Mouse (Mus musculus) kidney, adult 11 months (tissue): ENCODE data around the gene Gm15023.
"Not testable (repeated sequence)": the region's sequence is repeated elsewhere in the genome, so short reads cannot be mapped to it uniquely, and the experiment has no call there.

Experiments used
- DNase-seq: peaks from one replicate; pipeline ENCODE4 v3.0.0; 2022

Gene Gm15023

GRCm38 (mm10) chrX:135177532-135177931 lies at the start of gene Gm15023:
Gene Gm15023 (minus strand): TSS chrX:135177632.
- not testable (repeated sequence) for DNase-seq

GRCm38 (mm10) chrX:135210436-135211221 lies 33.2 kb upstream of the Gm15023 start, which contains the start of gene Tceal6:
Gene Tceal6 (minus strand): TSS chrX:135210687.
- DNase-seq = no peak

- DNase-seq = not testable (repeated sequence)
Observed at GRCm38 (mm10) chrX:135209773-135210435, 32.5 kb upstream of the Gm15023 start.

GRCm38 (mm10) chrX:135189924-135190323 lies 12.5 kb upstream of the Gm15023 start:
- DNase-seq = not testable (repeated sequence)

DNA sequence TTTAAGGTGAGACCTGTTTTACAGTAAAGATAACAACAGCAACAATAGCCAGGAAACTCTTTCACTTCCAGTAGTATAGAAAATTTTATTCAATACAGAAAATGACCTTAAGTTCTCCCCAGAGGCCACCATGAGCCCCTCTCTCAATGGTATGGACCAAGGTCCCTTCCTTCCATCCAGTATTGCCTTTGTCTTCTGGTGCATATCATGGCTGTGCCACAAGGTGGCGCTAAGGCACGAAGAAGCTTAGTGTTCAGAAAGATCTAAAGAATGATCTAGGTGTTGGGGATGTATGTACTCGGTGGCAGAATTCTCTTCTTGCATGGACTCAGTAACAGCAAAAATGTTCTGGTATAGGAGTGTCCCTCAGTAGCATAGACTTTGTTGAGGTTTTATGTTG lies 11.2 kb upstream of the Gm15023 start:
- not testable (repeated sequence) for DNase-seq
